Mouse (Mus musculus) ovary, adult 18-20 months (tissue): ENCODE results near the gene Tgfbi.

ENCODE experiments used
- DNase-seq: peaks from one replicate; pipeline ENCODE4 v3.0.0; 2022; ENCODE audit warnings: low spot score, mixed read lengths

The Tgfbi gene

DNA sequence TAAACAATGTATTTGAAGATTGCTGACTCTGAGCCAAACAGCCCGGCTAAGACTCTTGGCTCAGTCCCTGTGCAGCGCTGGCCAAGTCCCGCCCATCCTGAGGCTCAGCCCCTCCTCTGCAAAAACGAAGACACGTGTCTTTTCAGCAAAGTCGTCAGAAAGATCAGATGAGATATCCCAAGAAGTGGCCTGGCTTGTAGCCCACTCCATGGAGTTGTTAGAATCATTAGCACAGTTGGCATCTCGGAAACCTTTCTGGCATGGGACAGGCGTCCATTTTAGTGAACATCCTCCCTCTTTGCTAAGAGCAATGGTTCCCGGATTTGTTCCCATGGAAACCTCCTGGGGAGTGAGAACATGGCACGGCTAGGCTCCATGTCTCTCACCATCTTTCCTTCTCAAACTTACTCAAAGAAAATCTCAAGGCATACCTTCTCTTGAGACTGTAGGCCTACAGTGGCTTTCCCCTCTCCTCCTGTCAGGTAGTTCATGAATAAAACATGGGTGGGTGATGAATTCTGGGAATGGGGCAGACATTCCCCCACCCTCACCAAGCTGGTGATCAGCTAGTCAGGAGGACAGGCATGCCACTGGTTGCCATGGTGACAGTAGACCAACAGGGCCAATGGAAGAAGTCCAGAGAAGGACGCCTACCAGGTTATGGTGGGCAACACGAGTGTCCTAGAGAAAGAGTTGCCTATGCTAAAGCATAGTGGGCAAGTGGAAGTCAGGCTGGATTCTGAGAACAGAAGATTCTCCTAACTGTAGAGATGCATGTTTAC is 11.3 kb upstream of the Tgfbi start:
- DNase-seq: peak; percentile 47

DNA sequence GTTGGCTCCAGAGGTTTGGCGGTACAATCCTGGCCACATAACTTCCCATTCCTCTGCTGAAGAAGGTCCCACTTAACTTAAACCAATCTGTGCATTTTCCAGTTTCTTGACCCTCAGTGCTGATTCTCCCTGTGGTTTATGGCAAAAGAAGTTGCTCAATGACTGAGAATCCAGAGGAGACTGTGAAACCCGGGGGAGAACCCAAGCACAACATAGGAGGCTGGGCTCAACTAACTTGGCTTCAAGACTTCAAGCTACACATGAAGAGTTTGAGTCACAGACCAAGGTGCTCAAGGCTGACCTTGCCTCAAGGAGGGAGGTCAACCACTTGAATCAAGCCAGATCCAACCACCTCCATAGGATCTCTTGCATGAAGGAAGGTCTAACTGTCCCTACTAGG is 9.8 kb upstream of the Tgfbi start:
- DNase-seq: no peak

DNA sequence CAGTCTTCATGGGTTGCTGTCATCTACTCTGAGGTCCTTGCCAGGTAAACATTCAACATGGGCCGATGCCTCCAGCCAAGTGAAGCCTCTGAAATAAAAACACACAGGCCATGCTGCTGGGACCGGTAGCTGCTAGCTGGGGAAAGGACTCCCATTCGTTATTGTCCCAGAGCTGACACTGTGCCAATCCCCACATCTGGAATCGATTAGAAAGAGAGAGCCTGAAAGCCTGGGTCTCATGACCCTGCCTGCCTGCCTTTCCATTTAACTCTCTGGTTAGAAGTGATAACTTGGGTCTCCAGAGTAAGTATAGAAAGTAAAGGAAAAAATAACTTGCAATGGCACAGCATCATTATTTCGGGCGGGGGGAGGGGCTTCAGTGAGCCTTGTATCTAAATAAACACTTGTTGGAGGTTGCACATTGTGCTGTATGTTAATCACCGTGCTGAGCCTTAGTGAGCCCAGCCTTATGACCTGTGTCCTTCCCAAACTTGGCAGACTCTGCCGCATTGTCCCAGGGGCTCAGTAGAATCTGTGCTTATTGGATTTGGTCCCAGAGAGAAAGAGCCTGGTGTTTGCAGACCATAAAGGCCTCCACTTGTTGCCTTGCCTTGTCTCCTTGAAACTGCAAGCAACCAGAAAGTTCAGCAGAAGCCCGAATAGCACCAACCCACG is 9.0 kb upstream of the Tgfbi start:
- DNase-seq: peak; percentile 48

DNA sequence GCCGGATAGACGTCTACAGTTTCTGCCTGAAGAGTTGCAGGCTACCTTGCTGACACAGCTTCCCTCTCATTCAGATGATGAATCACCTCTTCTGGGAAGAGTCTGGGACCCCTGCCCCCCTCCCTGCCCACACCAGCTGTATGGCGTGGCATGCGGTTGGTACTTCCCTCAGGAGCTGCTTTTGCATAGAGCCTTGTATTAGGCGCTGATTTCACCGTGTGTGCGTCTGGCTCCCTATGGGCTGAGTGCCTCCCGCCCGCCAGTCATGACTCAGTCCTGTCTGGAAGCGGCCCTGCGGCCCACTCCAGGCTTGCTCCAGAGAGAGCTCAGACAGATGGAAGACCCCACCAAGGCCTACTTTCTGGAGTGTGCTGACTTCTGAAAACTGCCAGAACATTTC is 8.1 kb upstream of the Tgfbi start:
- DNase-seq: no peak

DNA sequence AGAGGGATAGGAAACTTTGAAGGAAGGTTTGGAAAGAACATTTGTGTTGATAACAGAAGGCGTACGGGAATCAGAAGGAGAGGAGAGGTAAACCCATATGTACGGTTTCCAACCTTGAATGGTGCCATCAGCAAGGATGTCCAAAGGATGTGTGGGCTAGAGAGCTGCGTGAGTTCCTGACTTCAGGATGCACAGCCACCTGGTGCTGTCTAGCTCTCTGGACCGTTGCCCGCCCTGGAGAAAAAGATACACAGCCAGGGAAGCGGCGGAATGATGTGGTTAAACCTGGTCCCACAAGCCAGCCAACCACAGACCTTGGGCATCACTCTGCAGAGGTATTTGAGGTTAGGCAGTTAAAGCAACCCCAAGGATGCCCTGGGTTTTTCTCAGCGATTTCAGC is 3.8 kb upstream of the Tgfbi start:
- DNase-seq: no peak

DNA sequence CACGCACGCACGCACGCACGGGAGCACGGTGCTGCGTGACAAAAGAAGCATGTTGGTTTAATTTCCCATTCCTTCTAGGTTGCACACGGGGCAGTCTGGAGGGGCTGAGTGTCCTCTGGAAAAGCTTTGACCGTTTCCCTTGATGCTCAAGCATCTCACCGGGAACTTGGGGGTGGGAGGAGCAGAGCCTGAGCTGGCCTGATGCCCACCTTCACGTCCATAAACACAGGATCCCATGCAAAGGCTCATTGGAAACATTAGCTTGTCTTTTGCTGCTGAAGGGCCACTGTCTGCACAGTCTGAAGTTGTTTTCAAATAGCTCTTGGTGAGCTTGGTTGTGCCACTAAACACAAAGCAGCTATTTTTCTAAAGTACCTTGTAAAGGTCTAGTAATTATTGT is 2.6 kb upstream of the Tgfbi start:
- DNase-seq: no peak

DNA sequence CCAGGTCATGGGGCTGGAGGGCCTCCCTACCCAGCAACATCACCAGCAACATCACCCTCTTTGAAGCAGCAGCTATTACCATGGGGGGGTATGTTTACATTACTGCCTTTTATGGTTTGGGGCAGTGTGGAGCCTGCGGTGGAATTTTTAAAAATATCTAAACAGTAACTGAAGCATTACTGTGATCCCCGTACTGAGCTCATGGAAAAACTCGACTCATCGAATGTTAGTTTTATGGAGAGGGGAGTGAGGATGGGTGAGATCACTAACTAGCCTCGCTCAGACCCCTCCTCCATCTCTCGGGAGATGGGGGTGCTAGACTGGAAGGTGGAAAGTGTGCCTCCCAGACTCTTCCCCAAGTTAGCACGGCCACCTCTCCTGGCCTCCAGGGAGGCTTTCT is 2.1 kb upstream of the Tgfbi start:
- DNase-seq: no peak

DNA sequence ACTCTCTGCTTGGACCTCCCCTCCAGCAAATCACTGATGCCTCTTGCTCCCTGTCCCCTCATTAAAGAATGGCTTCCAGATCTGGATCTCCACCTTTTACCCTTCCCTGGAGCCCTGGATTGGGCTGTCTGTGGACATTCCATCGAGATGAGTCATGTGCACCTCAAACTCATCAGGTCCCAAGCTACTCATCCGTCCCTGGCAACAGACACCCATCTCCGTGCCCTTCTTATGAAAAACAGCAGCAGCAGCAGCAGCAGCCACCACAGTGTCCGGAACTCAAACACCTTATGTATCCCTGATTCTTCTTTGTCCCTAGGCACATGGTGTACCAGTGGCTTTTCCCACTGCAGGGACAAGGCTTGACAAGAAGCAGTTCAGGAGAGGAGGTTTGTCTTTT is 1.5 kb upstream of the Tgfbi start:
- DNase-seq: no peak

DNA sequence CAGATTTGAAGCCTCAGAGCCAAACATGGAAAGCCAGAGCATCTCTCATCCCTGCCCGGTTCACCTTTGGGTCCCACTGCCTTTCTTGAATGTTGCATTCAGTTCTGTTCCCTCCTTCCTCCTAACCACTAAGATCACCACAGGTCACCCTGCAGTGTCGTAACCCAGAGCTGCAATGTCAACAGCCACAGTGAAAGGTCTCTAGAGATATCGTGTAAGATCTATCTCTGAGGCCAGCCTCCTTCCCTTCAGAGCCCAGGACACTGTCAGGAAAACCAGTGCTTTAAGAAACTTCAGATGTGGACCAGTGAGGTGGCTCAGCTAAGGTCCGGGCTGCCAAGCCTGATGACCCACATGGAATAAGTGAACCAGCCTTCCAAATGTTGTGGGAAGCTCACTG is 1.8 kb downstream of the Tgfbi start:
- DNase-seq: no peak

DNA sequence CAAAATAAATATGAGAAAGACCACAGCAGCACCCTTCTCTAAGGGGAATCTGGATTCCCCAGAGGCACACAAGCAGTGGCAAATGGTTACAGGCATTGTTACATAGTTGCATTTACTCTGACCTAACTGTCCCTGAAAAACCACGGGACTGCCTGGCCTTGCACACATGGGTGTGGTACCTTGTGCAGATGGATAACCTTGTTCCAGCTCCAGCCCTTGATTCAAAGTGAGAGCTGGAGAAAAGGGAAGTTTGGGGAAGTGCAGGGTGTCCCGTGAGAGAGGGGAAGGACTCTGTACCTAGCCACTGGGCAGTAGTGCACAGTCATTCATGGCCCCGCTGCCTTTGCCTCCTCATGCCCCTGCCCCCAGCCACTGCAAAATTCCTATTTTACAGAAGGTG is 2.4 kb downstream of the Tgfbi start:
- no peak for DNase-seq

DNA sequence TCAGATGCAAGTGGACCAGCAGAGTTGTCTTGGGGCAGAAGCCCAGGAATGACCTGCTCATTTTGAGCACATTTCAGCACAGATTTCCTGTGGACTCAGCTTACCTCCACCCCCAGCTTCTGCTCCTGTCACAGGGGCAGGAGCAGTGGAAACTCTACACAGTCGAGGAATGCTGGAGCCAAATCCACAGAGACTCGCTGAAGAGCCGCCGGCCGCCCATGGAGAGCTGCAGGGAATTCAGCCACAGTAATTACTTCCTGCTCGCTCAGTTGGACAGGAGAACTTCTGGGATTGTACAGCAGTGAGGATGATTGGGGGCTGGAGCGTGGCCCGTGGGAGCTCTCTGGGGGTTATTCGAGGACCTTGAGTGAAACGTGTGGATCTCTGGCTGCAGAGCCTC is 3.0 kb downstream of the Tgfbi start:
- no peak for DNase-seq

DNA sequence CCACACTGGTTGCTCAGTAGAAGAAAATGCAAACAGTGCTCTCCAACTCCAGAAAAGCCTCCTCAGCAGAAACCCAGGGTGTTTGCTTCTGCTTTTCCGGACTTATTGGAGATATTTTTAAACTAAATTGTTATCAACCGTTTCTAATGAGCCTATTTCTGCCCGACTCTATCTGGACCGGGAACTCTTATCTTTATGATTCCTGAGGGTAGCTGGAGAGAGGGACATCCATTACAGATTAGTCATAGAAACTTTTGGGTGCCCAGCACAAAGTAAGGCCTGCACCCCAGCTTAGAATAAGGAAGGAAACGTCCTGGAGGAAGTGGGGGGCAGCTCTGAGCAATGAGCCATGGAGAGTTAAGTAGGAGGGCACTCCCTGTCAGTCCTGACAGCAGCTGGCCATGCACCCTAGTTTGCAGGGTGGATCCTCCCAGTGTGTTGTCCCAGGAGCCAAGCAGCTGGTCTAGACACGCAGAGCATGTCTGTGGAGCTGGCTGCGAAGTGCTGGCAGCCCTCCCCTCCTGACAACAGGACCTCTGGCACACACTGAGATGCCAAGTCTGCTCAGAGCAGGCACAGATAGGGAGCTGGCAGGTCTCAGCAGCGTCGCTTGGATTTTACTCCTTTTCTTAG is 4.2 kb downstream of the Tgfbi start:
- no peak for DNase-seq

DNA sequence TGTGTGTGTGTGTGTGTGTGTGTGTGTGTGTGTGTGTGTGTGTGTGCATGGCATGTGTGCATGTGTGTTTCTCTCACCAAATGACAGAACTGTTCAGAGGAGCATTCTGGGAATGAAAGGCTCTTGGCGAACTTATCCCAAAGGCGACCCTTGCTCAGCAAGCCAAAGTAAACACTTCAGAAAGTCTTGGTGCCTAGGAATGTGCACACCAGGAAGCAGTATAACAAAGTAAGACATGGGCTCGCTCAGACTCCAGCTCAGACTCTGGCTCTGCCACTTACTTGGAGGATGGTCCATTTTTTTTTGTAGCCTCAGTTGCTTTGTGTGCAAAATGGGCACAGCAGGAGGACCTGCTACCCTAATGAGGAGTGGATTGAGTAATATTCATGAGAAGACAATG is 5.4 kb downstream of the Tgfbi start:
- DNase-seq: no peak

DNA sequence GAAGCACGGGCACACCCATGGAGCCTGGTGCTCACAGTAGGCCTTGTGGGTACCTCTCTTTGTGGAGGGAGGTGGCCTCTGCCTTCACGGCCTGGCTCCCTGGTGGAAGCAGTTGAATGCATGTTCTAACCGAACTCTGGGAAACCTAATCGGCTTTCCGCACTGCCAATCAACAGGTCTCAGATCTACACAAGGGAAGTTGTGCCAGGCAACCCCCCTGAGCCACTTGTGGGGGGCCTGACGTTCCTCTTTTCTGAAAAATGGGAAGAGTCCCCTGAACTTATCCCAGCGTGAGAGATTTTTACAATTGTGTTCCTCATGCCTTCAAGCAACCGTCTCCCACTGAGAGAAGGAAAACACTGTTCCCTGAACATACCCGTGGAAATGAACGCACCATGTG is 5.9 kb downstream of the Tgfbi start:
- no peak for DNase-seq

DNA sequence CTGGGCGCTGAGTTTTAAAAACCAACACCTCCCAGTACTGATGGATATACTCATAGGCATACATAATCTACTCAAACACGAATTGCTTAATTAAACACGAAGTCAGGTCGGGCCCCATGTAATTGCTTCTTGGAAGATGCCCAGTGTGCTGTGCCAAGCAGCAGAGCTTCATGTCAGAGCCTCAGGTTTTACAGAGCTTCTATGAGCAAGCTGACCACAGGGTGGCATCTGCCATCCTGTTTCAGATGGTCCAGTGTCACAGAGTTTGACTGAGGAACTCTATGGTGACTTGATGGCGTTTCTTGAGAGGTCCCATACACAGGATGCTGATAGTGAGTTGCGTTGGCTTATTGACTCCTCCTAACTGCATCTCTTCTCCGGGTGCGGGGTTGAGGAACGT is 6.5 kb downstream of the Tgfbi start:
- DNase-seq: no peak

DNA sequence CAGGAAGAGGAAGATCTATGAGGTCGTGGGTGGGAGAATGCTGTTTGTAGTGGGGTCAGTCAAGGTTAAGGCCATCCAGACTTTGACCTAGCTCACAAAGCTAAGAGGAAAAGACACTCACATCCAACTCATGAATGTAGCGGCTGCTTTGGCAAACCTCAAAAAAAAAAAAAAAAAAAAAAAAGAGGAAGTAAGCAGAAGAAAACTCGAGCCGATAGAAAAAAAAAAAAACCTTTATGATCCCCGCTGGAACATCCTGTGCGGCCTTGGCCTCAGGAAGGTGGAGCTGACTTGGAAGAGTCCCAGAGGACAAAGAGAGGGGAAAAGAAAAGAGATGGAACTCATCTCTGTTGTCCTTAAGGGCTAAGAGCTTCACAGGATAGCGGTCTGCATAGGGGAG is 7.1 kb downstream of the Tgfbi start:
- no peak for DNase-seq

DNA sequence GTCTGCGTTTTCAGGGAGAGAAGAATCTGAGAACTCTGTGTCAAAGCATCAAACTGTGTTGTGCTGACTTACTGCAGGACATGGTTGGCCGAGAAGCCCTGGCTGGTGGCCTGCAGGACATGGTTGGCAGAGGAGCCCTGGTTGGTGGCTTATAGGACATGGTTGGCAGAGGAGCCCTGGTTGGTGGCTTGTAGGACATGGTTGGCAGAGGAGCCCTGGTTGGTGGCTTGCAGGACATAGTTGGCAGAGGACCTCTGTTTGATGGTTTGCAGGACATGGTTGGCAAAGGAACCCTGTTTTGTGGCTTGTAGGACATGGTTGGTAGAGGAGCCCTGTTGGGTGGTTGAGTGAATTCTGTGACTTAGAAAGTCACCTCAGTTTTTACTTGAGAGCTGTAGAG is 7.9 kb downstream of the Tgfbi start:
- no peak for DNase-seq

DNA sequence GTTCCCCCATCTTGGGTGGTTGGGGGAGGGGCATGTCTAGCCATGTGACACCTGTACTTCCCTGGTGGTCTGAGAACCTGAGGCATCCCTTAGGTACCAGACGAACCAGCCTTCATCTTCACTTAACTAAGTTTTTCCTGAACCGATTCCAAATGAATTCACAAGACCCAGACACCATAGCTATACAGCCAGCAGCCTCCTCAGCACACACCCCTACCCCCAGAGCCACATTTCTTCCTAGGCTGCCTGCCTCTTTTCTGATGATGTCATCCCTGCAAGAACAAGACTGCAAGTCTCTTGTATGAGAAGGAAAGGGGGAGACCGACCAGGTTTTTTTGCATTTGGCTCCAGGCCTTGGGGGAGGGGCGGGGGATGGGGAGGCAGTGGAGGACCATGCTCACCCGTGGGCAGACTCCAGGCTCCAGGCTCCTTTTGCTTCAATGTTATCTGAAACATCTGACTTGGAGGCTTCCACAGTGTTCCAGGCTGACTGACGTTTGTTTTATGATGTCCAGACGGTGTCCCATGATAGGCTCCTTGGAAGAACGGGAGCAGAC is 13.0 kb downstream of the Tgfbi start:
- no peak for DNase-seq

DNA sequence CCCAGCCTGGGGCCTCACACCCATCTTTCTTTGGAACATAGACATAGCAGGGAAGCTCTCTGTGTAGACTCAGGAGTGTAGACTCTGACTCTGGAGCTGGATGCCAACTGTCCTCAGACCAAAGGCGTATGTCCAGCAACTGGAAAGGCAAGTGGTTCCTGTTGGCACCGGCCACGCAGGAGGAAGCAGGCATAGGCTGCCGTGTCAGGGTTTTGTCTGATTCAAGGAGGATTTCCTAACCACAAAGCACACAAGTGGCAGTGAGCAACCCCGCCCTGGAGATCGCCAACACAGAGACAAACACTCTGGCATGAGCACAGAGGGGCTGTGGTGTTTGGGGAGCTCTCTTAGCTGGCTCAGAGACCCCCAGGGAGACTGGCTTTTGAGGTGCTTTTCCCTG is 17.2 kb downstream of the Tgfbi start:
- DNase-seq: no peak

DNA sequence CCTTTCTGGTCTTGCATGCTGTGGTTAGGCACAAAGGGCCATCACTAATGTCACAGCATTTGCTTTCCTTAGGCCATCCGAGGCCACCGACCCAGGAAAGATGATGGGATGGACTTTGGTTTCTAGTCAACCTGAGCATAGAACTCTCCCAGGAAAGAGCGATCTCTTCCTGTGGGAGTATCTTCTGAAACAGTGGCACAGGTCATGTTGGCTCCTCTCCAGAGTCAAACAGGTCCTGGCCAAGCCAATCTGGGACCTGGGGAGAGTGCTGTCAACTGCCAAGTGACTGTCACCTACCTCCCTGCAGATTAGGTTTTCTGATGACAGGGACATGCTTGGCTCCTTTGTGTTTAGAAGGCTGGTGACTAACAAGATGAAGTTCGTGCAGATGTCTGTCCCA is 20.8 kb downstream of the Tgfbi start:
- no peak for DNase-seq

DNA sequence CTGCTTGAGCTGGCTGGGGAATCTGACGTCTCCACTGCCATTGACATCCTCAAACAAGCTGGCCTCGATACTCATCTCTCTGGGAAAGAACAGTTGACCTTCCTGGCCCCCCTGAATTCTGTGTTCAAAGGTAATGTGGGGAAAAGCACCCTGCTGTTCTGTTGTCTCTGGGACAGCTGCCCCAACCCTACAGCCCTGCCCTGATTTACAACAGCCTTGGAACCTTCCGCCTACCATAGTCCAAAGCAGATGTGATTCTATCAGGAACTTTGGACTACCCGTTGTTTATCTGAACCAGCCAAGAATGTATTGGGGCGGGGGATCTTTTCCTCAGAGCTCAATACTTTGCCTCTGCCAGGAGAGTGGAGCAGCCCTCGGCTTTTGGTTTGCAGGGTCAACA is 21.2 kb downstream of the Tgfbi start:
- DNase-seq: no peak

DNA sequence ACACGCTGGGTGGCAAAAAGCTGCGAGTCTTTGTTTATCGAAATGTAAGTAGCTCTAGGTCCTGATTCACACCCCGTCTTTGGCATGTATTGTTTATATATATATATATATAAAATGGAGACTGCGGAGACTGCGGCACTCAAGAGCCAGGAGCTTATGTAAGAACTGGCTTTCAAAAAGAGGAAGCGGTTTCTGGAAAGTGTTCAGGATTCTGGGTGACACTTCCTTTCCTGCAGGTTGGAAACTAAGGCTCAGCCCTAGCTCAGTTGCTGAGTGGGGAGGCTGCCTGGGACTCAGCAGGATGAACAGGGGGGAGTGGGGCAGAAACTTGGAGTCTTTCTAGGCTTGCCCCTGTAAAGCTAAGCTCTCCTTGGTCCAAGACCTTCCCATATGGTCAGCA is 22.0 kb downstream of the Tgfbi start:
- DNase-seq: no peak

DNA sequence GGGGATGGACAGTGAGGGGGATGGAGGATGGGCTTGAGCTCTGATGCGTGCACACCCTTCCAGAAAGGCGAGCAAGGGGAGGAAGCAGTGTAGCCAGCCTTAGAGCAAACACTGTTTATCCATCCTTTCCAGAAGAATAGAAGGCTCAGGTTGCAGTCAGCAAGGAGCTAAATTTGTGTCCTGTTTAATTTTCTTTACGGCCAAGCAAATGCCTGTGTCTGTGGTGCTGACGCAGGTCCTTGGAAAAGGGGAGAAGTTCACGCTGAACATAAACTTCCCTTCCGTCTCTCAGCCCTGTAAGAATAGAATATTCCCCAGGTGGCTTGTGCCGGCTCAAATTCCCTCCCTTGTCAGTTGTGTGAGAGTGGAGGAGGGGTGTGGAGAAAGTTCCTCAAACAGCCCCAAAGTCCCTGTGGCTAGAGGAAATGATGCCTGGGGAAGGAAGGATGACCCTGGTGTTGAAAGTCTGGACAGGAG is 24.9 kb downstream of the Tgfbi start:
- DNase-seq: no peak
